Mouse (Mus musculus) adrenal gland, postnatal 4 days (tissue): ENCODE measurements at regions not wholly inside any gene's neighbourhood (a gene's known extent, or its start where the extent isn't known, plus 50 kb on each side); places are given as distances from the start of the nearest gene placed in this dataset.

ENCODE experiments used
- DNase-seq, 2 experiments: peaks; one replicate each; pipeline ENCODE4 v3.0.0; 2021 to 2022; ENCODE audit warnings: low spot score in 2 of 2, mixed read lengths in 2 of 2

DNA sequence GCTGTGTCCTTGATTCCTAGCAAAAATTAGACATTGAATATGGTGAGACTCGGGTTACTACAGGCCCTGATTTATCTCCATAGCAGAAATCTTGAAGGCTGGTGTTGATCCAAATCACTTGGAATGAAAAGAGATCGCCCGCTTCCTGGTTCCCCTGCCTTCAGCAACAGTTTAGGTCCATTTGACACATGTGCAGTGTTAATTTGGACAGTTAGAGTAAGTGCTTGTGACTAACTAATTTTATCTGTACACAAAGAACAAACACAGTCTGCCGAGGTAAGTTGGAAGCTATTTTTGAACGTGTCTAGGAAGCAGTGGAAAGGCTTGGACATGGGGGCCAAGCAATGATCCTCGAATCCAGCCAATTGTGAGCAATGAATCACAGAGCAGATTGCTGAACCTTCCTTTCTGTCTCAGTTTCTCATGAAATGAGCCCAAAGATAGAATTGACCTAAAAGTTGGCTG is 105.2 kb upstream of the Arhgap5 start:
- DNase-seq, result no peak

DNA sequence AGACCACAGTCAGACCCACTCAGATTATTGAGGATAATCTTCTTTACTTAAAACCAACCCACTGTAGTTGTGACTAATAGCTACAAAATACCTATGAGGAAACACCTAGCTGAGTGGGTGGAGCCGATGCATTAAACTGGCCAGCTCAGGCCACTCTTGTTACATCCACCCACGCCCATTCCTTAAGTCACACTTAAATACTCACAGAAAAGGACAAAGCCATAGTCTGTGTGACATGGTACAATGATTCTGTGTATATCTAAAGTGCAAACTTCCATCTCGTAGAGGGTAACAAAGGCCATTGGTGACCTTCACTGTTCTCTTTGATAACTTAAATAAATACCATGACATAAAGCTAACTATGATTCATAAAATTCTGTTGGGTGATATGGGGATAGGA is 103.7 kb upstream of the Arhgap5 start:
- DNase-seq, result no peak

DNA sequence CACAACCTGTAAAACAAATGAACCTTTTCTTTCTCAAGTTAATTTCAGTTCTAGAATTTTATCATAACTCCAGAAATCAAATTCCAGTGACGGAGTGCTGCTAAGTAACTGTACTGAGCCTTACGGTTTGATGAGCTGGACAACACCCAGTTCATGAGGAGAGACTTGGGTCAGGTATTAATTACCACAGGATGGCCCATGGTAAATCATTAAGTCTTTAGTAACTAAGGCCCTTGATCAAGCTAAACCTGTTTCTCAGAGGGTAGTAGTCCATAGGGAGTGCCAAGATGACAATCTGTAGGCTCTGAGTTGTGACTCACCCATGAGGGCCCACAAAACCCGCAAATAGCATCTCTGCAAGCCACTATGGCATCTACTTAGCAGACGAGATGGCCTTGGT is 101.1 kb upstream of the Arhgap5 start:
- DNase-seq, result no peak

DNA sequence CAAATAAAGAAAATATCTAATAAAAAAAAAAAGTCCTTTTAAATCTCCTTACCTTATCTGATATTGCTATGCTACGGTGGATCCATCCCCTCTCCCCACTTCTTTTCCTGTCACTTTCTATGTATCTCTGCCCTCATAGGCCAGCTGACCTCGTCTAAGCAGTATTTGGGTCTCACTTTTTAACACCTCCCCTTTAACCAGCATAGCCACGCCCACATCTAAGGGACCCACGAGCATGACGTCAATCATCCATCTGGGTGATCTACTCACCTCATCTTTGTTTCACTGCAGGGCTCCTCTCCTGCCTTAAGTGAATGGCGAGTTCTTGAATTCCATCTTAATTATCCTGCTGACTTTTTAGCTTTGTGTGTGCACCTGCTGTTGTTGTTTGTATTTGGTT is 97.4 kb upstream of the Arhgap5 start:
- no peak for DNase-seq

DNA sequence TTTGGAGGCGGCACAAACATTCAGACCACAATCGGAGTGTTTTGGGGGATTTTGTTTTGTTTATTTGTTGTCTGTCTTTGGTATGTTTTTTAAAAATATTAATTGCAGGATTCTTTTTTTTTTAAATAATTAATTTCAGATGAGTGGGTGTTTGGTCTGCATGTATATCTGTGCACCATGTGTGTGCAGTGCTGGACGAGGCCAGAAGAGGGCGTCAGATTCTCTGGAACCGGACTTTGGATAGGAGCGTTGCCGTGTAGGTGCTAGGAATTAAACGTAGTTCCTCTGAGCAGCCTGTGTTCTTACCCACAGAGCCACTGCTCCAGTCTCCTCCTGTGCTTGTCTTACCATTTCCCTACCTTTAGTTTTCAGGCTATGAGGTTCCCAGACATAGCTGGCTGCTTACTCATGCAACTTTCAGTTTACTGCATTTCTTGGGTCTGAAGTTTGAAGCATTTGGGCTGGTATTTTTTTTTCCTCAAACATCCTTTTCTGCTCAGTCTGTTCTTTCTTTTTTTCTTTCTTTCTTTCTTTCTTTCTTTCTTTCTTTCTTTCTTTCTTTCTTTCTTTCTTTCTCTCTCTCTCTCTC is 95.4 kb upstream of the Arhgap5 start:
- no peak for DNase-seq

DNA sequence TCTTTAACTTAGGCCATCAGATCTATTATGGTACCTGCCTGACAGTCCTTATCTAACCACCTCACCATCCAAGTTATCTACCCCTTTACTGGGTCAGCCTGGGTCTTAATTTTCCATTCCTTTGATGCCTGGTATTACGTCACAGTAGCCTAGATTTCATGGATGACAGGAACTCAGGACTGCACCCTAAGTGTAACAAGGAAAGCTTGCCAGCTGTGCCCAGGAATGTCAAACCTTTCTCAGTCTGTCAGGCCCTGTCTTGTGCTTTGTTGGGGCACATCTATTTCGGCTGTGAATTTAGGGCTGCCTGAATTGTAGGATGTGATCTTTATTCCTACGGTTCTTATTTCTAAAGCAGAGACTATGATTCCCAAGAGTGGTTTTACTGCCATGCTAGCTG is 94.6 kb upstream of the Arhgap5 start:
- no peak for DNase-seq

DNA sequence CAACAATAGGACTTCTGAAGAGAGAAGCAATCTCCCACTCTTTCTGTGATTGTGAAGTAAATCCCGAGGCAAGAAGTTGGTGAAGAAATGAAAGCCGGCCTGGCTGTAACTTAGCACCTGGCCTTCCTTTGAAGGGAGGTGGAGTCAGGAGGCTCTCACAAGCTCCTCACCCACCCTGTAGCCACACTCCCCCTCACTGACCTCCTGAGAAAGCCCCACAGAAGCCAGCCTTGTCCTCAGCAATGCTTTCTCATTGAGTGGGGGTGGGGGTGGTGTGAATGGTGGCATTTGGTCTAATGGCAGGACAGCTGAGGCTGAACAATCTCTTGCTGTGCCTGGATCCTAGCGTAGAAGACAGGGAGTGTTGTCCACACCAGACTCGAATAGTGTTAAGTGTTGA is 91.6 kb upstream of the Arhgap5 start:
- no peak for DNase-seq

DNA sequence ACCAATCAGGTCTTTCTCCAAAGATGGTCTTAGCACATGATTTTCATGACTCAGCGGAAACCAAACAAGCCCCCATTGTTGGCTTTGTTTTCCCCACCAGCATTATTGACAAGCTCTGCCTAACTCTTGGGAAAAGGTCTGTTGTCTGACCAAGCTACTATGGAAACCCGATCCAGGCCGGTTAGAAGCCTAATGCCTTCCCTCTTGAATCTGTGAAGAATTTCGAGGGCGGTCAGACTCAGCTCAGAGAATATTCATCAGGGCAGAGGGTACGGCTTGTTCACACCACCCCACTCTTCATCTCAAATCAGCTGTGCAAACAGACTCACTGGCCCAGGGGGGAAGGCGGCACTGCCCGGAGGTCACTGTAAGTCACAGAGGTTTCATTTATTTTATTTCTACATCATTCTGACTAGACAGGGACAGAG is 90.7 kb upstream of the Arhgap5 start:
- no peak for DNase-seq

DNA sequence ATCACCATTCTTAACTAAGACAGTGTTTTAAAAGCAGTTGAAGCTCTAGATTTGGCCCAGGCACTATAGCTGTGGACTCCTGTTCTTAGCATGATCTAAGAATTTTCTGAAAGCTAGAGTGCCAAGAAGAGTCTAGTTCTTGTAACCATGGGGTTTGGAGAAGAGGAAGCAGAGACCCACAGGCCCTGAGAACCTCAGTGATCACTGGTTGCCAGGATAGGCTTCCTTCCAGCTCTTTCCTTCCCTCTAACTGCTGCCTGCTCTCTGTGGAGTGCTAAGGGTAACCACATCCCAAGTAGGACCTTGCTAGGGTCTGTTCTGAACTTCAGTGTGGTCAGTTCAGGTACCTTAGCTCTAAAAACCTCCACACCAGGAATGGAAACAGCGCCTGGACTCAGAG is 81.0 kb upstream of the Arhgap5 start:
- no peak for DNase-seq

DNA sequence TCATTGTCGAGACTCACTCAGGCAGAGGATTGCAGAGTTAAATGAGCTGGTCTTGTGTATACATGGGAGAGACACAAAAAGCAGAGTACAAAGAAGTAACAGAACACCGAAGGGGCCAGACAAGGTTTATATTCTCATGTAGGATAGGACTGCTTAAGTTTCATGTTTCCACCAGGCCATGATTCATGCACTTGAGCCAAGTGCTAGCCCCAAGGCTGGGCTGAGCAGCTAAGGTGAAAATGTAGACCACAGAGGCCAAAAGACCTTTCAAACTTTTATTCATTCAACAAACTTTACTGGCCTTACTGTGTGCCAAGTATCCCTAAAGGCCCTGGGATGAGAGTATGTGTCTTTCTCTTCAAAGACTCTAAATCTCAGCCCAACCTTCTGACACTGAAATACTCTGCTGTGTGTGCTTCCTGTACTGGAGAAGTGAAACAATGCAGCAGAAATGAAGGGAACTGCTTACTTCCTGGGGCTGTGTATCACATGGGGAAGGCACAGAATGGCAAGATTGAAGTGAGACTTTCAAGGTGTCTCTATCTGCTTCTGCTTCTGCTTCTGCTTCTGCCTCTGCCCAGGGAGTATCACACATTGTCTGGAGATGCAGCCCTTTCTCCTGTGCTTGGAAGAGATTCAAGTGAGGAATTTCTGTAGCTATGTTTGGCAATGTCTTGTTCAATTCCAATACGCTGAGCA is 79.3 kb upstream of the Arhgap5 start:
- DNase-seq, result no peak

DNA sequence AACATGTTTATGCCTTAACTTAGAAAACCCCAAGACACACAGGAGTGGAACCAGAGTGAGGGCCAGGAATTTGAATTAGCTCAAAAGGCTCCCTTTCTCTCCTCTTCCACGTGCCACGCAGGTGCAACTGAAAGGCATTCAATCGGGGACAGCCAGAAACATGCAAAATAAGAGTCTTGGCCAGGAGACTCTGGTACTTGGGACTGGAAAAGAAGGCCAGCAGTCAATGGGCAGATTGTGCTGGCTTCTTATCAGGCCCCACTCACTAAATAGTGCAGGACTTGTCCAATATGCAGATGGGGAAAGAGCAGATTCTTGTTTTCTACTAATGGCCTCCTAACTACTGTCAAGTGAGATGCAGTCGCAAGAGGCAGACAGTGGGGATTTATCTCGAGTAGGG is 73.8 kb upstream of the Arhgap5 start:
- DNase-seq, result no peak

DNA sequence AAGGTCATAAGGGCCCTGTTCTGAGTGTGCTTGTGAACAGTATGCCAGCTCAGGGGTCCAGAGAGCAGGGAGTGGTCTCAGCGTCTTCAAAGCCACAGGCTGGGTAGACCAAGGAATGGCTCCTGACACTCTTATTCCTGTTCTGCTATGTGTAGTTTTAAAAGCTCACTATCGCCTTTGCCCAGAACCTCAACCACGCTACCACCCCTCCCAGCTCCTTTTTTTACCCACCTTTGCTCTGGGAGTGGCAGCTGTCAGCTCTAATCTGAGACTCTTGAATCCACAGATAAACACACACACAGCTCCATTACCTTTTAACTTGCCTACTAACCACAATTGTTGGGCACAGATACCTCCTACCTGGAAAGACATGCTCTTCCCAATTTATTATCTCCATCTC is 71.8 kb upstream of the Arhgap5 start:
- no peak for DNase-seq

DNA sequence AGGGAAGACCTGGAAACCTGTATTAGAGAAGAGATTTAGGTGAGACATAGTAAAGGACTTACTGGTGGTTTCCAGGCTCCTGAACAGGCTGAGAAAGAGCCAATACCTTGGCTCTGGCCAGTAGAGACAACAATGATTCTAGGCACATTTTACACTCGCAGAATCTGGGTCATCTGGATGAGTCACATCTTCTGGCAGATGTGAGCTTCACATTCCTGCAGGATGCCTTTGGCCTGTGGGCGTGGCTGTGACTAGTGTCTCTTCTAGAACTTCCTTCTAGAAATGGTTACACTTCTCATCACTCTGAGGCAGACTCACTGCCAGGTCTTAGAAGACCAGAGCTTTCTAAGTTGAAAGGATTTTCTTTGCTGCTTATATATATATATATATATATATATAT is 69.8 kb upstream of the Arhgap5 start:
- DNase-seq, result no peak

DNA sequence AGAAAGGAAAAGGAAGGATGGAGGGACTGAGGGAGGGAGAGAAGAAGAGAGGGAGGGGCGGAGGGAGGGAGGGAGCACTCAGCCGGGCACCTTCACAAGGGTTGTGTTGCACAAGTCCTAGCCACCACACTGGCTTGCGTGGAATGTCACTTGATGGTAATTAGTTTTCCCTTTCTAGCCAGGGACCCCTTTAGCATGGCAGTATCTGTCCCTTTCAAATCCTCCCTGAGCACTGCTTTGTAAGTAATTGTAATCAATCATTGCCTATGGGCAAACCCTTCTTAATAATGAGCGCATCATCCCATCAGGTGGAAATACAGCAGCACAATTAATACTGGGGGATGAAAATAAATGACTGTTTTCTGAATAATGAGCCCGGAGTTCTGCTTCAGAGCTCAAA is 68.5 kb upstream of the Arhgap5 start:
- DNase-seq, result no peak

DNA sequence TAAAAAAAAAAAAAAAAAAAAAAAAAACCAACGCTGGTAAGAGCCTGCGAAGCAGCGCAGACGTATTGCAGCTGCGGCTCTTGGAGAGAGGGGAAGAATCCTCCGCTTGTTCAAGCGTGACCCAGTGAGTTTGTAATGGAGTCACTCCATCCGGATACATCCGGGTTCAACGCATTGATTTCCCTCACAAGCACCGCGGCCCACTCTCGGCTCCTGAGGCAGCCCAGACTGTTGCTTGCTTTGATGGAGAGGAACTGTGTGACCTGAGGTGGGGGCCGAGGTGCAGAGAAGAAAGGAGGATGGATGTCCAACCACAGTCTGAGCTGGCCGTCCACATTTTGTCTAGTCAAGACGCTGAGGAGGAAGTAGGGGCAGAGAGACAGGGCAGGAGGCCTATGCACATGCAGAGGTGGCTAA is 68.0 kb upstream of the Arhgap5 start:
- DNase-seq, result no peak

DNA sequence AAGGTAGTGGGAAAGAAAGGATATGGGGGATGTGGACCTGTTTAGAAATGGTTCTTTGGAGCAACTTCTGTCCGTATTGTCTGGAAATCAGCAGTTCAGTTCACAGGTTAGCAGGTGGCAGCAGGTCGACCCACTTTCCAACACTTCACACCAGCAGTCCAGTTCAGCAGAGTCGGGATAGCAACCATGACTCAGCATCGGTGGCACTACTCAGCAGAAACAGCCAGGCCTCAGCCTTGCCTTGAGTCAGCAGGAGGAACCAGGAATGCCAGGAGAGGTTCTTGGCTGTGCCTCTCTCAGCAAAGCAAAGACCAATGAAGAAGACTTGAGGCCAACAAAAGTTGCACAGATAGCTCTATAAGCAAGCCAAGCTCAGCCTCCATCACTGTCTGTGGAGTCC is 66.8 kb upstream of the Arhgap5 start:
- no peak for DNase-seq

DNA sequence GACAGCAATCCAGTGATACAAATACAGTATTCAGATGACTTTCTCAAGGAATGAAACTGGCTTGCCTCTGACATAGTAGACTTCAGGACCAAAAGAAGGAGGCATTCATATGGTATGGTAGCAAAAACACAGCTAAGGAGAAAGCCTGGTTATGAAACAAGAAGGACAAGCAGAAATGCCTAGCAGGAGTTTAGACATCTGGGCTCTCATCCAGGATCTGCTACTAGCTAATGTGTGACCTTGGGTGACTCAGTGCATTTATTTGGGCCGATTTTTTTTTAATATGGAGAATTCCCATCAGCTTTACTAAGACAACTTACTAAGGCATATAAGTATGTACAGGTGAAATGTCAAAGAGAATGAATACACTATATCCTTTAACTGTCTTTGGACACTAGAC is 64.5 kb upstream of the Arhgap5 start:
- DNase-seq, result no peak

DNA sequence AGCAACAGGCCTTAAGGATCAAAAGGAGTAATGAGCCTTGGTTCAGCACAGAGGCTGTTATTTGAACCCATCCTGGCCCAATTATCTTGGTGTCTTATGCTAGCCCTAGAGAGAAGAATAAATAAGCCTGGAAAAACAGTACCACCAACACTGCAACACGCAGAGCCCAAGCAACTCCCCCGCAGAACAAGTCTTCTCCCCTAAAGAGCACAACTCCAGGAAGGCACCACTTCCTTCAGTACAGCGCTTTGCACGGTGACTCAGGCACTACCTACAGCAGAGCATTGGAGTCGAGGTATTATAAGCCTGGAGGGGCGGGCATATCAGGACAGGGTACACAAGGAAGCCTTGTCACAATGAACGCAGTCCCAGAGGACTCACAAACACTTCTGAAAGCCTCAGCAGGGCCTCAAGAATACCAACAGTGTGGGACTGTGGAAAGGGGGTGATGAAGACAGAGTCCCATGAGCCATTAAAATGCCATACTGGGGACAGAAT is 62.9 kb upstream of the Arhgap5 start:
- no peak for DNase-seq

DNA sequence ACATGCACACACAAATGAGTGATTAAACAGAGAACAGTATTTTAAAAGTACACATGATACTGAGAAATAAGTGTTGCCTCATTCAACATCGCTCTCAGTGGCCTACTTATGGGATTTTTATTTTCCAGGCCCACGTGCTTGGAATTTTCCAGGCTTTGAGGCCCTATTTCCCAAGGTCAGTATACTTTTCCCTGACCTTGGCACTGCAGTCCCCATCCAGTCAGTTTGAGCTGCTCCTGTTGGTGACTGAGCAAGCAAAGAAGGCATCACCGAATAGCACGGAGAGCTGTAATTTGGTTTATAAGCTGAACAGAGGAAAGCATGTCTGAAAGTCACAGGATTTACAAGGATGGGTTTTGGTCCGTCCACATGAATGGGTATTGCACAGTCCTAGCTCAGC is 61.4 kb upstream of the Arhgap5 start:
- DNase-seq, result no peak

DNA sequence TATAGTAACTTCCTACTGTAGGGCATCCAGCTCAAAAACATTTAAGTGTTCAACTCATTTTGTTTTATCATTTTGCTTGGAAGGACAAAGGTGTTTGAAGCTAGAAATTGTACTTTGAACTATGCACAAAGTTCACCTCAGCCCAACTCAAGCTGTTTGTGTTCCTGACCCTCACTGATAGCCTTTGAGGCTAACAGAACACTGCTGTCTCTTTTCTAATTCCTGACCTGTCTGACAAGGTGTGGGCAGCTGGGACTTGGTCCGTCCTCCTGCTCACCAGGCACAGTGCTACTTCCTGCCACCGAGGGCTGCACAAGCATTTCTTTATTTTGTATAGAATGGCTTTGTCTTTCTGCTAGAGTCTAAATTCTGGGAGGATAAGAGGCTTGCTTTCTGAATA is 58.0 kb upstream of the Arhgap5 start:
- no peak for DNase-seq

DNA sequence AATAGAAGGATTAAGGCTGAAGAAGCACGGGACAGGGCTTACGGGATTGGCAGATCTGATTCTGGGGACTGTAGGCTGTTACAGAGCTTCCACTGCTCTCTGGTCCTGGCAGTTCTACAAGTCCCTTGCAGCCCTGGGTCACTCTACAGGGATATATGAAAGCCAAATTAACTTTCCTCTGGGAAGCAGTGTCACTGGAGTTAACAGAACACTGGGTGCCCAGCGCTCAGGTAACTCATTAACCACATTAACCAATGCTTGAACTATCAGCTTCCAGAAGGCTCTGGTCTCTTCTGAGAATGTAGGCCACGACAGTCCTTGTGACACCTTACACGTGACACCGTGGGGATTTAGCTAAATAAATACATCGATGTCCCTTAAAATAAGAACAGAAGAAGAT is 57.3 kb upstream of the Arhgap5 start:
- no peak for DNase-seq

DNA sequence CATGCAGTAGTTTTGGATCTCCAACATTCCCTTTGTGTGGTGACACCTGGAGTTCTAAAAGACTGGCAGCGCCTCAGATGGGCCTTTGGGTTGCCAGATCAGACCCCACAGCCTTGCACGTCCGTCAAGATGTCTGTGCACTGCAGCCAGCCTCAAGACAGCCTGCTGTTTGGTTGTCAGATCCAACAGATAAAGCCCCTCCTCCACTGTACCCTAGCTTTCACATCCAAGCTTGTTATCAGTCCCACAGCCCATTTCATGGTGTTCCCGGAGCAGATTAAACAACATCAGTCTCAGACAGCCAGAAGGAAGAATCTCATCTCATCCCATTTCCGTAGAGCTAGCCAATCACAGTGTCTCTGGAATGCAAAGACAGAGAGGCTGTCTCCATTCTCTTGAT is 56.3 kb upstream of the Arhgap5 start:
- no peak for DNase-seq

DNA sequence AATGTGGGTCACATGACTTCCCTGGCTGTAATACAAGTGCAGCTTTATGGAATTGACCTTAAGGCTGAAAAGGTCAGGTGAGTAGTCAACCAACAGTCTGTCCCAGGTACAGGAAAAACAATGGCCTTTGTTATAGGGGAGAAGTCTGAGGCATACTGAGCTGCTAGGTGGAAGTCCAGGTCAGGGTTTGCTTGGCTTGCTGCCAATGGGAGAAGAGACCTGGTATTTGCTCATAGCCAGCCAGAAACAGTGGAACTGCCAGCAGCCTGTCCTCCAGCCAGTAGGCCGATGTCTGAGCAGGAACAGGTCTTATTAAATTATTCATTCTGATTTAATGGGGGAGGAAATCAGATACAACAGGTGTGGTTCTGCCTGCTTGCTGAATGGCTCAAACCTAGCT is 55.6 kb upstream of the Arhgap5 start:
- no peak for DNase-seq
